Mouse (Mus musculus) erythroblast, embryonic 14.5 days (primary cell): ENCODE results near the gene Scmh1.

Experiments used
- GATA1 ChIP-seq: IDR thresholded peaks from 2 replicates; pipeline ENCODE4 v1.6.1; 2012; ENCODE audit warnings: low read length, inconsistent platforms, mixed read lengths
- TAL1 ChIP-seq: IDR thresholded peaks from 3 replicates; pipeline ENCODE4 v1.6.1; 2012; ENCODE audit warnings: low read length, inconsistent platforms, mixed read lengths

DNA sequence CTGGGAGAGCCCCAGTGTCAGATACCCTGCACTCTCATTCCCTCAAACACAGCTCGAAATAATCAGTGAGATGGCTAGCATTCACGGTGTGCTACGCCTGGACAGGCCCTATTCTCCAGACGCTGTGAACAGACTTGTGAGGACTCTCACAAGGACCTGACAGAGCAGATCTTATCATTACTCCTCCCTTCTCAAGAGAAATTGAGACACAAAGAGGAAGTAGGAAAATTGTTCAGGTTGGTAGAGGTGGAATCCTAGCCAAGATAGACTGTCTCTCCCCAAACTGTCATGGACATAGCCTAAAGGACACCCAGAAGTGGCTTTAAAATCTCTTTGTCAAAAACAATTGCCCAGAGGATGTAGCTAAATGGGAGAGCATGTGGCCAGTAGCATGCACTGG is 31.3 kb upstream of the Scmh1 start:
- no peak for TF ChIP-seq GATA1
- no peak for TF ChIP-seq TAL1
